Mouse (Mus musculus) embryonic fibroblast, embryonic 13.5 days (primary cell): ENCODE measurements around the gene Ncoa6. TPM values are rescaled to one million over a fixed set of nuclear protein-coding genes. Genes with fewer than 3 reads are reported as not detected.
A peak's percentile ranks its signal among the peaks of the same experiment; 100 is the strongest.

ENCODE experiments used
- H3K27ac ChIP-seq: 2 replicates; pipeline ENCODE4 v1.5.1; 2012; ENCODE audit warnings: low read length, control low read depth, inconsistent platforms; ENCODE audit not compliant: insufficient read depth
- H3K4me1 ChIP-seq: 2 replicates; pipeline ENCODE4 v1.6.1; 2011; ENCODE audit warnings: low read length; ENCODE audit not compliant: control insufficient read depth, insufficient read depth
- H3K4me3 ChIP-seq: 2 replicates; pipeline ENCODE4 v1.5.1; 2011; ENCODE audit warnings: mild to moderate bottlenecking, control low read depth, low read length; ENCODE audit not compliant: insufficient read depth
- CTCF ChIP-seq: IDR thresholded peaks from 2 replicates; pipeline ENCODE4 v1.5.1; 2011; ENCODE audit warnings: mild to moderate bottlenecking, control low read depth, low read length, moderate library complexity, borderline replicate concordance; ENCODE audit not compliant: insufficient read depth
- POLR2A ChIP-seq: IDR thresholded peaks from 2 replicates; pipeline ENCODE4 v1.6.1; 2011; ENCODE audit warnings: low read depth, mild to moderate bottlenecking, control low read depth, low read length, moderate library complexity
- polyA plus RNA-seq: library from polyadenylated mRNA; stranded (reverse); fragments of >200 nt; gene quantifications from 2 replicates; pipeline ENCODE4 v1.2.4, GENCODE M21; 2011; ENCODE audit warnings: low read depth; ENCODE audit not compliant: missing spikeins, insufficient read length

The Ncoa6 gene
- 44.7 and 44.8 TPM in 2 replicates for polyA plus RNA-seq

- TF ChIP-seq POLR2A (peak; percentile 64), CTCF (no peak)
- Histone ChIP-seq H3K4me1 (no peaks in the 10 kb centered on the region; the same call in 1 of the 2 replicates), H3K4me3 (peak within 1 kb of the TSS; percentile 75), H3K27ac (peak within 1 kb of the TSS; percentile 23)
Measured at GRCm38 (mm10) chr2:155473570-155474088, at the start of gene Ncoa6. Gene Ncoa6, minus strand, starts transcription at chr2:155473894.

- no peak overlapping the region for H3K27ac ChIP-seq
Measured at GRCm38 (mm10) chr2:155518531-155519270, 45.0 kb upstream of the Ncoa6 start.

GRCm38 (mm10) chr2:155517455-155518423 is 44.0 kb upstream of the Ncoa6 start, which contains the start of the genes Acss2 and Ggt7:
Gene Acss2, plus strand, starts transcription at chr2:155517948.
Gene Ggt7, minus strand, starts transcription at chr2:155518237.
- TF ChIP-seq CTCF (peak; percentile 42), POLR2A (peak; percentile 49; the same call in 1 of the 2 replicates)
- Histone ChIP-seq H3K4me3 (peak within 1 kb of the TSS; percentile 73), H3K27ac (no peak within 1 kb of the TSS), H3K4me1 (no peaks in the 10 kb centered on the region)

More at GRCm38 (mm10) chr2:155518531-155519270, 45.0 kb upstream of the Ncoa6 start:
- no peak for TF ChIP-seq POLR2A
- no peak for TF ChIP-seq CTCF
- Histone ChIP-seq H3K4me1 (no peaks in the 10 kb centered on the region), H3K4me3 (peak overlapping the region; percentile 73)

GRCm38 (mm10) chr2:155515941-155516340 is 42.2 kb upstream of the Ncoa6 start:
- no peak overlapping the region for H3K4me3 ChIP-seq
- H3K27ac ChIP-seq: no peak overlapping the region
- no peaks in the 10 kb centered on the region for H3K4me1 ChIP-seq
- TF ChIP-seq POLR2A (no peak), CTCF (peak; percentile 41; the same call in 1 of the 2 replicates)

GRCm38 (mm10) chr2:155514666-155515065 is 41.0 kb upstream of the Ncoa6 start:
- TF ChIP-seq CTCF (0 out of 2 replicates have a peak, but pooled peaks have one; percentile 19), POLR2A (peak; percentile 59)
- H3K27ac ChIP-seq: no peak overlapping the region
- no peaks in the 10 kb centered on the region for H3K4me1 ChIP-seq
- peak overlapping the region; percentile 43 for H3K4me3 ChIP-seq

GRCm38 (mm10) chr2:155513543-155513942 is 39.8 kb upstream of the Ncoa6 start:
- TF ChIP-seq POLR2A: no peak
- TF ChIP-seq CTCF: no peak
- H3K4me3 ChIP-seq: peak overlapping the region; percentile 43; the same call in 1 of the 2 replicates

GRCm38 (mm10) chr2:155512479-155512878 is 38.8 kb upstream of the Ncoa6 start:
- peak; percentile 46; the same call in 1 of the 2 replicates for TF ChIP-seq CTCF
- no peak for TF ChIP-seq POLR2A
- Histone ChIP-seq H3K4me1 (no peaks in the 10 kb centered on the region), H3K4me3 (no peak overlapping the region), H3K27ac (no peak overlapping the region)

More at GRCm38 (mm10) chr2:155513543-155513942, 39.8 kb upstream of the Ncoa6 start:
- no peak overlapping the region for H3K27ac ChIP-seq
- H3K4me1 ChIP-seq: no peaks in the 10 kb centered on the region

GRCm38 (mm10) chr2:155507721-155508470 is 34.2 kb upstream of the Ncoa6 start:
- H3K27ac ChIP-seq: no peak overlapping the region
- no peak overlapping the region for H3K4me3 ChIP-seq
- no peaks in the 10 kb centered on the region for H3K4me1 ChIP-seq
- TF ChIP-seq POLR2A (no peak), CTCF (no peak)
